Mouse (Mus musculus) heart, adult 9 months (tissue): ENCODE data around the gene Gm7075.
A peak's percentile ranks its signal among the peaks of the same experiment; 100 is the strongest.
"Not testable (repeated sequence)": the region's sequence is repeated elsewhere in the genome, so short reads cannot be mapped to it uniquely, and the experiment has no call there.

ENCODE experiments used
- DNase-seq, 2 experiments: peaks; one replicate each; pipeline ENCODE4 v3.0.0; 2022; ENCODE audit warnings: low spot score in 2 of 2

The Gm7075 gene

DNA sequence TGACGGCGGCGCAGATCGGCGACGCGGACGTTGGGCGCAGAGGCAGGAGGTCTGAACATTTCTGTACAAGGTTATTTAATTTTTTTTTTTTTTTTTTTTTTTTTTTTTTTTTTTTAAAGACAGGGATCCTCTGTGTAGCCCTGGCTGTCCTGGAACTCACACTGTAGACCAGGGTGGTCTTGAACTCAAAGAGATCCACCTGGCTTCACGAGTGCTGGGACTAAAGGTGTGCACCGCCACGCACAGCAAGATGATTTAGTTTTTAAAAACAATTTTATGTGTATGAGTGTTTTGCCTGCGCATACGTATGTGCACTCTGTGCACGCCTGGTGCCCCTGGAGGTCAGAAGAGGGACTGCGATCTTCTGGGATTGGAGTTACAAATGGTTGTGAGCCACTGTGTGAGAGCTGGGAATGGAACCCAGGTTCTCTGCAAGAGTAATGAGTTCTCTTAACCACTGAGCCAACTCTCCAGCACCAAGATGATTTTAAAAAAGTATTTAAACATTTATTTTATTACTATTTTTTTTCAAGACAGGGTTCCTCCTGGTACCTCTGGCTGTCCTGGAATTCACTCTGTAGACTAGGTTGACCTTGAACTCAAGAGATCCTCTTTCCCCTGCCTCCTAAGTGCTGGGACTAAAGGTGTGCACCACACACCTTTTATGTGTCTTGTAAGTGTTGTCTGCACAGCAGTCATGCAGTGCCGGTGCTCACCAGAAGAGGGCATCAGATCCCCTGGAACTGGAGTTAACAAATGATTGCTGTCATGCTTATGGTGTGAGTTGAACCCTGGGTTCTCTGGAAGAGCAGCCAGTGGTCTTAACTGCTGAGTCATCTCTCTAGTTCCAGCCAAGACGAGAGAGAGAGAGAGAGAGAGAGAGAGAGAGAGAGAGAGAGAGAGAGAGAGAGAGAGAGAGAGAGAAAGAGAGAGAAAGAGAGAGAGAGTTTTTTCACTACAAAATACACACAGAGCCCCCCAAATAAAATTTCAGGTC lies at the start of gene Gm7075:
TSS of gene Gm7075 (minus strand) at position 51 of the 997 bp plus-strand sequence.
- DNase-seq = no peak

DNA sequence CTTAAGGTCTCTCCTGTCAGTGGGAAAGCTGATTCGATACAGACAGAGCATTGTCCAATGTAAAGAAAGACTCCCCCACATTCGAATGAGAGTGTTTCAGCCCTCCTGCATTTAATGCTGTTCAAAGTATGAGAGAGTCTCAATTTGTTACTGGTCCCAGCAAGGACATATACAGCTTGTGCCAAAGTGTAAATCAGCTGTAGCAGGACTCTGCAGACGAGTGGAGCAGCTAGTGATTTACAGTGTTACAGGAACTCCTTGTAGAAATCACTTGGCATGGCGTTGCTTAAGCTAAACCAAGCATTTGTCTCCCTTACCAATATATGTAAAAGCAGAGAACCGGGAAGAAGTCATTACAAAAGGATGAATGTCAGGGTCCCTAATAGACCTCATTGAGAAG lies 39.3 kb upstream of the Gm7075 start:
- DNase-seq = no peak

DNA sequence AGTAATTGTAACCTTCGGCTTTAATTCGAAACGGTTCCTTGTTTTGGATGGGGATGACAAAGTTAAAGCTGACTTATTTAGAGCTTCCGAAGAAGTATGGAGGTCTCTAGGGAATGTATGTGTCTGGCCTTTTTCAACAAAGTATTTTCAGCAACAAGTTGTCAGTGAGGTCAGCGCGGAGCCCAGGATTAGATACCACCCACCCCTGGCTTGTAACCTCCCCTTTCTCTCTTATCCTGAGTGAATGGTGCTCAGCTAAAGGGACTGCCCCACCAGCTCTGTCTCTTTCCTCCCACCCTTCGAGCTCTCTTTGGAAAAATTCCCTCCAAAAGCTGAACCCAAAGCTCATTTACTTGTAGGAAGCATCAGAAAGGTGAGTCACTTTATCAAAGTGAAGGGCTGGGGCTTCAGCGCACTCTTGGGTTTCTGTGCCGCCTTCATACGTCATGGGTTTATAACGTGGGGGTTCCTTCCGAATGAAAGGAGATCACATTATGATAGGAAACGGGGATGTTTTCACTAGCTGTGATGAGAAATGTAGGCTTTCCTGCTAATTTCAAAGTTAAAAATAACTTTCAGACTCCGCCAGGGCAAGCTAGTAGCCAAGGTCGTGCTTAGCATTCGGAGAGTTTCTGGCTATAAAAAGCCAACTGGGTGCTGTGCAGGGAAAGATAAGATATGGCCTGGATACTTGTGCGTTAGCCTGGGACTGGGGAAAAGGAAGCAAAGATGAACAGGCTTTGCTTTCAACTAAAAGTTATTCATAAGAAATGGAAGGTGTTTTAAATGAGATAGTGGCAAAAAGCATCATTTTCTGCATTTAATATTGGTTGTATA lies 35.9 kb upstream of the Gm7075 start:
- DNase-seq = peak; percentile 47 to 50

DNA sequence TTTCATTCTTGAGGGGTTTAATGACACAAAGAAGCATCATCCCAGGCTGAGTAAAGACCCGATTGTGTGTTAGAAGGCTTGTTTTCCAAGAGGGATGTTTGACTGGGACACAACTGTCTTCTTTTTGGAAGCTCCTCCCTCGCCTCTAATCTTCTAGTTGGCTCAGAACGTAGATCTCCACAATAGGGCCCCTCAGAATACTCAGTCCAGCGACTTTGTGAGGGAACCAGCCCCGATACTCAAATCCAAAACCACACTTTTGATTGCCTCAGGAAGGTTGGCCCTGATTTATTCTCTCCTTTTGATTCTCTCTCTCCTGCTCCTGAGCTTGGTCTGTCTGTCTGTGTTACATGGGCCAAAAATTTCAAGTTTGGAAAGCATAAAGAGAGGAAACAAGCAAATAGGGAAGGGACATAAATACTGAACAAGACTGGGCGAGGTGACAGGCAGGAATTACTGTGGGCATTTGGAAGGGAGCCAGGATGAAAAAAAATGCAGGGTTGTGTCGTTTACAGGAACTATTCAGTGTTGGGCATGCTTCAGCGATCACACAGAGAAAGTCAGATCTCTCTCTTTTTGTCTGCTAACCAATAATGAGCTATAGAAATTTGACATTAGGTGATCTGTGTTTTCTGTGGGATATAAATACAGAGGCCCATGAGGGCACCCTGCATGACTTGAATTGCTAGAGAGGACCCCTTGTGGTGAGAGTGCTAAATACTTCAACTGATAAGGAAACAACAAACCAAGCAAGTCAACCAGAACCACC lies 33.7 kb upstream of the Gm7075 start:
- DNase-seq = no peak

DNA sequence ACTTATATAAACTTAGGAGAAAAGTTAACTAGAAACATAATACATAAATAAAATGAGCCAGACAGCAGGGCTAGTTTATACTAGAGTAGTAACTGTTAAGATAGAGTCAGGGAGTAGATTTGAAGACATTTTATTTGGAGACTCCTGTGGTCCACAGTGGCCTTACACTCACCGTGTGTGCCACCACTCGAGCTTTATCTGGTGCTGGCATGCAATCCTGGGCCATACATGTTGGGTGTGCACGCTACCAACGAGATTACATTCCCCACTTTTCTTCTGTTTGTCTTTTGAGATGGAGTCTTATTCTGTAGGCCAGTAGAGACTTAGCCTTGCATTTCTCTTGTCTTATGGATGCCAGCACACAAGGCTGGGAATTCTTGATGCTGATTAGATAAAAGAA lies 32.3 kb upstream of the Gm7075 start:
- no peak for DNase-seq

DNA sequence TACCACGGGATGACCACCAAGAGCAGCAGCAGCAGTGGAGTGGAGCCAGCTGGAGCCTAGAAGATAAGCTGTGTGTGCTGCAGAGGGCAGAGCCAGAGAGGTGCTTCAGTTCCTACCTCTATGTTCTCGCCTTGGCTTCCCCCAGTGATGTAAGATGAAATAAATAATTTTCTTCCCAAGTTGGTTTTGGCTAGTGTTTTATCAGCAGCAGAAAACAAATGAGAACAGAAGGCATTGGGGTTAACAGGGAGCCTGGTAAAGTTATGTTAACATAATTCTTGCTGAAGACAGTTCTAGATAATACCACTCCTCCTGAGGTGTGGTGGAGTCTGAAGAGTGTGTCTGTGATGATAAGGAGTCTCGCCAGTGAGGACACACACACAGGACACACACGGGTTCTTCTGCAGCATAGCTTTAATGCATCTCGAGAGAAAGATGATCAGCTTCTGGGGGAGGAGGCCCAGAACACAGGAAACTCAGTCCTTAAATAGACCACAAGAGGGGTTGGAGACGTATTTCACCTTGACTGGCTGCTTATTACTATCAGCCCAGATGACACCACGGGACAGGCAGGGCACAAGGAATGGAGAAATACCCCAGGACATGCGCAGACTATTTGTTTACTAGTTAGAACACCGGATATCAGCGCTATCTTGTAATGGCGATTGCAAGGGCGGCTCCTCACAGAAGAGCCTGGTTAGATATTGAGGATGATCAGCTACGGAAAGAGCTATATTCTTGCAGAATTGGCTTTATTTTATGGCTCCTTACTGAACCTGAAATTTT lies 23.2 kb upstream of the Gm7075 start:
- not testable (repeated sequence) for DNase-seq

DNA sequence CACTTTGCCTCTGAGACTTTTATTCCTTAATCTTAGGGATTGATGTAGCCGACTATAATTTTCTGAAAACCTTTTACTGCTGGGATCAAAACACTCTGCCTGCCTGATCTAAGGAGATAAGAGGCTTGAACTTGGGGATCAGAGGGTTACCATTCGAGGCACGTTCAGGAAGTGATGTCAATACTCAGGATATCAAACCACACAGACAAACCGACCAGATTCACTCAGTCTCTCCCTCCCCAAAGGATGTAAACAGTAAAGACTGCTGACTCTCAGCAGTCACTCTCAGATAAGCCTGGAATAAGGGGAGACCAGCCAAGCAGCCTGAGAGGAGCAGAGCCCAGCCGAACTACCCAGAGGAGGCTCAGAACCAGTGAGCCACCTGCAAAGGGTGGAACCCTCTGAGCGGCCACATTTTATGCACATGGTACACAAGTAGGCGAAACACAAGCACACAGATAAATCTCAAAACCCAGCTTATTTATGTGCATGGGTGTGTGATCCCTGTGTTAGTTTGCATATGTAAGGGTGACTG lies 18.2 kb upstream of the Gm7075 start:
- DNase-seq = no peak

DNA sequence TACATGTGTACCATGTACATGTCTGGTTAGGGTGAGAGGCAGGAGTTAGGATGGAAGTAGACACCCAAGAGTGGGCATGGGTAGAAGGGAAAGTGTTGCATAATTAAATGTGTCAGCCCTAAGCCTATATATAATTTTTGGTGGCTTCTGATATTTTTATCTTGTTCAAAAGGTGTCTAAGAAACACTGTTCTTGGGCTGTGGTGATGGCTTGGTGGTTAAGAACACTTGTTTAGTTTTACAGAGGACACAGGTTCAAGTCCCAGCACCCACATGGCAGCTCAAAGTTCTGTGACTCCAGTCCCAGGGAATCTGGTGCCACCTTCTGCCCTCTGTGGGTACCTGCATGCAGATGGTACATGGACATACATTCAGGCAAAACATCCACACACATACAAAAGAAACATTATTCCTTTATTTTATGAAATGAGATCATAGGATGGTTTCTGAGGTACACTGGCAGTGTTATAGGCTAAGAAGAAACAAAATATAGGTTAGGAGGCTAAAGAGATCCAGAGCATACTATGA lies 17.2 kb upstream of the Gm7075 start:
- no peak for DNase-seq

DNA sequence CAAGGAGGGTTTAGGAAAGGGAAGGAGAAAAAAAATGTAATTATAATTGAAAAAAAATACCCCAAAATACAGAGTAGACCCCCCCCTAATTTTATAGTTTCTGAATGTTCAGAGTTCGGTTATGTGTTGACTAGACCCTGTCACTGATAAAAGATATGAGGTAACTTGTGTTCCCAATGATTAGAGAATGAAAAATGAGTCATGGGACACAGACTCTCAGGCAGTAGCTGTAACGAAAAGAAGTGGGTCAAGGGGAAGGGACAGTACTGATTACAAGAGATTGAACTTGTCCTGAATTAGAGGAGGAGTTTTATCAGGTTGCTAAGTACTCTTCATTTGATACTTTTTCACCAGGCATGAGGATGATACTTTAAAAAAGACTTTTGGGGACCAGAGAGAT lies 11.3 kb upstream of the Gm7075 start:
- no peak for DNase-seq

DNA sequence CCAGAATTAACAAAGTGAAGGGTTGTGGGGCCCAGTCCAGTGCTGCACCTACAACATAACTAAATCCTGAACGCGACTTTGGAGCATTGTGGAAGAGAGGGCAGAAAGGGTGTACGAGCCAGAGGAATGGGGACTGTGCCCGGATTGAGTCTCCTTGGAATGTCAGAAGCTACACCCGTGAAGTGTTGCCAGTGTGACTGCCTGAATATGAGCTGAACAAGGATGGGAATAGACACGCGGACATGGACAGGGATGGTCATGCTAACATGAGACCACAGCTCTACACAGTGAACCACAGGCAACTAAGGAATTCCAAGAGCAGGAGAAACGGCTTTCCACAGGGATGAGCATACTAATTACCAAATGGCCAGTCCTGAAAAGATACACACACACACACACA lies 10.5 kb upstream of the Gm7075 start:
- DNase-seq = no peak

DNA sequence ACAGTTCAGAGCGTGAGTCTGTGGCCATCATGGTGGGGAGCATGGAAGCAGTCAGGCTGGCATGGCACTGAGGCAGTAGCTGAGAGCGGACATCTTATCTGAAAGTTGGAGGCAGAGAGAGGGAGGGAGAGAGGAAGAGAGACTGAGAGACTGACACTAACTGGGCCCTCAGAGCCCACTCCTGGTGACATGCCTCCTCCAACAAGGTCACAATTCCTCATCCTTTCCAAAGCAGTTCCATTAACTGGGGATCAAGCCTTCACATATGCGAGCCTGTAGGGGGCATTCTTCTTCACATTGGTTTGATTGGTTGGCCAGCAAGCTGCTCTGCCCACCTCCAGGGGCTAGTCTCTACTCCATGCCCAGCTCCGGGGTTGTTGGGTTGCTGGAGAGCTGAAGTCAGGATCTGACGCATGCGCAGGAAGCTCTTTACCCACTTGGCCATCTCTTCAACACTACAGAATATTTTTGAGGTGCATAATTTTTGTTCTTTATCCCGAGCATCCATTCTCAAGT lies 9.7 kb upstream of the Gm7075 start:
- no peak for DNase-seq

DNA sequence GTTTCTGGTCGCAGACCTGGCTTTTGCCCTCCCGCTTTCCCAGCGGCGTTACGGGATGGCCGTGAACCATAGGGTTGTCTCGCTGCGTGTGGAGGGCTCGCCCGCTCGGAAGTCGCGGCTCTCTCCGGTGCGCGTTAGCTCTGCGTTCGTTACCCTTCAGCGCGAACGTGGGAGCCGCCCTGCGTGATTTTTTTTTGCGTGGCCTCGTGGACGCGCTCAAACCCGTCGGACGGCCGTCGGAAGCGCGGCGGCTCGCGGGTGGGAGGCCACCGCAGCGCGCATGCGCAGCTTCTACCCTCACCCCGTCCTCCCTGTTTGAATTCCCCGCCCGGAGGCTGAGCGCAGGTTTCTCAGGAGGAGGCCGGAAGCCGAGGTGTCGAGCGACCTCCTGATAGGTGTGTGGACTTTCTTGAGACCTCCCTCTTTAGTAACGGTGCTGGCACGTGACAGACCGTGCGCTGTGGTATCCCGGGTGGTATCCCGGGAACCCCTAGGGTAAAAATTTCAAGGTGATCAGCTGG lies 8.3 kb upstream of the Gm7075 start, which contains the start of gene Ctnna3:
TSS of gene Ctnna3 (plus strand) at position 314 of the 521 bp plus-strand sequence.
- peak; percentile 85 to 88 for DNase-seq

DNA sequence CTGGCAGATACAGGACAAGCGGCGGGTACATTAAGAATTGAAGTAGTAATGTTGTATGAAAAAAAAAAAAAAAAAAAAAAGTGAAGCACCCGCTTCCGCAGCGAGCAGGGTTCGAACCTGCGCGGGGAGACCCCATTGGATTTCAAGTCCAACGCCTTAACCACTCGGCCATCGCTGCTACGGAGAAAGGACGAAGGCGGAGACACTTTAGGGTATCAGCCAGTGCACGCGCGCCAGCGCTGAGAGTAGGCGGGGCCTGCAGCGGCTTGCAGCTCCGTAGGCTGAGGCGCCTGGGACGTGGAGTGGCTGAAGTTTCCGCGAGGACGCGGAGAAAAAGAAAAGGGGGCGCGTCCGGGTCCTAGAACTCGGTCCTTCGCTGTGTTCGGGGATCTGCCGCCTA lies 7.8 kb upstream of the Gm7075 start:
- peak; percentile 92 to 98 for DNase-seq

DNA sequence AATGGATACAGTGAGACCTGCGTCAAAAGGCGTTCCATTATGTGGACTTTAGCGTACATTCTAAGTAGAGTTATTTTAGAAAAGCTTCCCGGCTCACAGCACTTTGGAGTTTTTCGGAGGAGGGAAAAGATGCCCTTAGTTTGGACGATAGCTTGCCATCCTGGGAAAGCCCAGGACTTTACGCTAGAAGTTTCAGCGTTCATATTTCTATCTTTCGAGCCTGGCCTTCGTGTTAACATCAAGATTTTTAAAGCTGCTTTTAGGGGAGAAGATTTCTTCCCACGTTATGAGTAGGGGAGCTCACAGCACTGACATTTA lies 7.4 kb upstream of the Gm7075 start:
- peak in 1 of 2 experiments; percentile 29 for DNase-seq

DNA sequence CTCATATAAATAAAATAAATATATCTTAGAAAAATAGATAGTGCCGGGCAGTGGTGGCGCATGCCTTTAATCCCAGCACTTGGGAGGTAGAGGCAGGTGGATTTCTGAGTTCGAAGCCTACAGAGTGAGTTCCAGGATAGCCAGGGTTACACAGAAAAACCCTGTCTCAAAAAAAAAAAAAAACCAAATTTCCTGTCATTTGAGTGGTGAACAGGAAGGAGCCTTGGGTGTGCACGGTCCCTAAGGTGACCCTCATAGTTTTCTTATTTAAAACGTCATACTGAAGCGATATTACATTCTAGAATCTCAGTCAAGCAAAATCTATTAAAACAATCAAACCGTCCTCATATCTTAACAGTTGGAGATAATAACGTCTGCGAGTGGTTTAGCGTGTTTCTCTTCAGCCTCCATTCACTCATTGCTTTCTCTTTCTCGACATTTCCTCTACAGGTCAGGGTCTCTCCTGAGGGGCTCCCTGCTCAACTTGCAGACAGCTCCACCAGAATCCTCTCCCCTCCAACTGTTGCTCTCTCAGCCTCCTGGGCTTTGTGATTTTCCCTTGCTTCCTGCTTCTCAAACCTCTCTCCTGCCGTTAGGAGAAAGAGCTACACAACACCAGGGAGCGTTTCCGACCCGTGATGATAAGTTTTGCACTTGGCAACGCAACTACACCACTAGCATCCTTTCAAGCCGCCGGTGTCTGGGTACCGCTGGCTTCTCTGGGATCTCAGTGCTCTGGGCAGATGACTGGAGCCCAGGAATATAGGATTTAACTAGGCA lies 6.8 kb upstream of the Gm7075 start:
- DNase-seq = peak in 1 of 2 experiments; percentile 19

DNA sequence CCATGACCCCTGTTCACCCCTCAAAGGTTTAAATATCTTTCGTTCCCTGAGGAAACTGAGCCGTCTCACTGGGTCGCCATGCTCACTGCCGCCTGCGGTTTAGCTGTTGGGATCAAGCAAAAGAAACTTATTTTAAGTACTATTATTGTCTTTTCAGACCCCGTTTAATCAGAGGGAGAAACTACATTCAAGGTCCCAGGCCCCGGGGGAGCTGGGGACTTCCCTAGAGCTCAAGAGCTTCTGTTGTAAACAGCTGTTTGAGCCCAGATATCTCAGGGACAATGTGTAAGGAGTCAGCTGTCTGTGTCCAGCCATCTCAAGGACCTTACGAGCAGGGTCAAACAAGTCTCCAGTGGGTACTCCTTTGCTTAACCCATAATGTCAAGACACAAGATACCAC lies 5.6 kb upstream of the Gm7075 start:
- no peak for DNase-seq

DNA sequence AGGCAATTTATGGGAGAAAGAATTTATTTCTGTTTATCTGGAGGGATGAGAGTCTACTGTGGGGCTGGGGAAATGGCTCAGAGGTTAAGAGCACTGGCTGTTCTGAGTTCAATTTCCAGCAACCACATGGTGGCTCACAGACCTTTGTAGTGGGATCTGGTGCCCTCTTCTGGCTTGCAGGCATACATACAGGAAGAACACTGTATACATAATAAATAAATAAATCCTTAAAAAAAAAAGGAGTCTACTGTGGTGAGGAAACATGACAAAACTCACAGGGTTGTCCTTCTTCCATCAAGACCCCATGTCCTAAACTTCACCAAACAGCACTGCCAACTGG lies 2.9 kb upstream of the Gm7075 start:
- DNase-seq = peak in 1 of 2 experiments; percentile 15

DNA sequence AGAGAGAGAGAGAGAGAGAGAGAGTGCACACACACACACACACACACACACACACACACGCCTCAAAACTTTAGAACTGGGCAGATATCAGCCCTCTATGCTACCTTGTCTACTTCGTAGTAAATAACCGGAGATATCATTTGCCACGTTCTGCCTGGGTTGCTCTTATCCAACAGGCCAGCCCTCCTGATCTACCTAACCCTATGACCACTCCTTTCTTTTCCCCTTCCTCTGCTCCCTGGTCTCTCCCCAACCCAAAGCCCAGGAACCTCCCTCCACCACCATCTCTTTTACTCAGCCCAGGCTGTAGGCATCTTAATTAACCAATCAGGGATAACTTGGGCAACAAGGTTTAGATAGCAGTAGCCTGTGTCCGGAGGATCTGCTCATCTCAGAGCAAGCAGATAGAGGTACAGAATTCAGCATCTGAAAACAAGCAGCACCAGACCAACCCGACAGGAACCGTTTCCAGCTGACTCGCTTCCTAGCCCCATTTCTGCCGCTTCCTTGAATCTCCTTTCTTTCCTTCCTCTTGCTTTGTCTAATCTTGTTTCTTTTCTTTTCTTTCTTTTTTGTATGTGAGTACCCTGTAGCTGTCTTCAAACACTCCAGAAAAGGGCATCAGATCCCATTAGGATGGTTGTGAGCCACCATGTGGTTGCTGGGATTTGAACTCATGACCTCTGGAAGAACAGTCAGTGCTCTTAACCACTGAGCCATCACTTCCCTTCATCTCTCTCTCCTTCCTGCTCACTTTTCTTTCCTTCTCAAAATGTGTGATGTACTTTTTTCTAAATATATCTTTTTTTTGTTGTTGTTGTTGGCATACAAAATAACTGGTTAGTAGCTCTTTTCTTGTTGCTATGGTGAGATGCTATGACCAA lies 2.2 kb upstream of the Gm7075 start:
- no peak for DNase-seq

DNA sequence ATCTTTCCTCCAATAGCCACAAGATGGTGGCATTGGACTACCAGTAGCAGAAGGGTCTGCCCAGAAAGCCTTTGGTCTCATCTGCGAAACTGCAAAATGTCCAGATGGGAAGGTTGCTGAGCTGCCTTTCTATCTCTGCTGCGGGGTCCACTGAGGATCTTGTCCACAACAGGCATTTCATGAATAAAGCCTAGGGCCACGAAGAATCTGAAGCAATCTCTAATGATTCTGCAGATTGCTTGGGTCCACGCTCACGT lies 1.1 kb upstream of the Gm7075 start:
- DNase-seq = no peak
